Mouse (Mus musculus) embryonic facial prominence, embryonic 11.5 days (tissue): Measurements from ENCODE around the gene Zdhhc5. TPM values are rescaled to one million over a fixed set of nuclear protein-coding genes. Genes with fewer than 3 reads are reported as not detected.

ENCODE experiments used
- ATAC-seq: fragments of 200-750 bp; cut with Nextera tagmentation; replicated peaks from 2 replicates; pipeline ENCODE4 v1.8.0; 2017; ENCODE audit warnings: low read depth; ENCODE audit not compliant: insufficient number of reproducible peaks, low FRiP score, low TSS enrichment
- DNase-seq: peaks from one replicate; pipeline ENCODE4 v3.0.0-alpha.2; 2015; ENCODE audit warnings: low spot score
- H3K27ac ChIP-seq: fragments of 300-500 bp; sonication (generic); replicated peaks from 2 replicates; pipeline ENCODE4 v1.5.1; 2014; ENCODE audit warnings: mild to moderate bottlenecking, low read depth, low read length, control low read depth
- H3K27me3 ChIP-seq: fragments of 300-500 bp; sonication (generic); 2 replicates; pipeline ENCODE4 v1.6.1; 2014; ENCODE audit warnings: mild to moderate bottlenecking, low read length, moderate library complexity, mixed read lengths; ENCODE audit not compliant: control insufficient read depth, insufficient read depth
- H3K36me3 ChIP-seq: fragments of 300-500 bp; sonication (generic); replicated peaks from 2 replicates; pipeline ENCODE4 v1.6.1; 2014; ENCODE audit warnings: low read depth, mild to moderate bottlenecking, low read length, moderate library complexity, mixed read lengths; ENCODE audit not compliant: control insufficient read depth, insufficient read depth
- H3K4me1 ChIP-seq: fragments of 300-500 bp; sonication (generic); 2 replicates; pipeline ENCODE4 v1.6.1; 2014; ENCODE audit warnings: low read length, mixed read lengths; ENCODE audit not compliant: control insufficient read depth, insufficient read depth
- H3K4me2 ChIP-seq: fragments of 300-500 bp; sonication (generic); 2 replicates; pipeline ENCODE4 v1.6.1; 2014; ENCODE audit warnings: low read depth, mild to moderate bottlenecking, control low read depth, low read length, moderate library complexity
- H3K4me3 ChIP-seq: fragments of 300-500 bp; sonication (generic); 2 replicates; pipeline ENCODE4 v1.5.1; 2014; ENCODE audit warnings: low read depth, low read length, control low read depth
- H3K9ac ChIP-seq: fragments of 300-500 bp; sonication (generic); replicated peaks from 2 replicates; pipeline ENCODE4 v1.6.1; 2014; ENCODE audit warnings: mild to moderate bottlenecking, control low read depth, low read length
- H3K9me3 ChIP-seq: fragments of 300-500 bp; sonication (generic); replicated peaks from 2 replicates; pipeline ENCODE4 v1.6.1; 2016; ENCODE audit warnings: mild to moderate bottlenecking, low read length, inconsistent platforms, mixed read lengths; ENCODE audit not compliant: control insufficient read depth
- WGBS: fragments of 180-500 bp; shearing (Covaris S2); extraction: QIAGEN DNeasy Blood & Tissue Kit; methylation state at CpG from one replicate; pipeline ENCODE4 v1.1.7; 2014; 5-methylcytosine and 5-hydroxymethylcytosine counted together
- polyA plus RNA-seq: library from polyadenylated mRNA; unstranded; fragments of >200 nt; fragmentation: Nextera tagmentation; extraction: Ambion mirVana; gene quantifications from 2 replicates; pipeline ENCODE4 v1.2.1, GENCODE M21; 2014

Gene Zdhhc5
- polyA plus RNA-seq, 1 experiment from 2014 or later, result 25.5 TPM

- no peaks in the 10 kb centered on the region for H3K9me3 ChIP-seq
- H3K27me3 ChIP-seq, result no peaks in the 10 kb centered on the region
- no peak overlapping the region for H3K4me3 ChIP-seq
- peak overlapping the region; percentile 35 for H3K9ac ChIP-seq
- no peaks in the 10 kb centered on the region for H3K36me3 ChIP-seq
- H3K27ac ChIP-seq, result peak overlapping the region; percentile 29; the same call in 1 of the 2 replicates
- peak overlapping the region; percentile 26 for H3K4me2 ChIP-seq
- no peak for ATAC-seq
- DNase-seq, result peak; percentile 77
- 2% methylated on average over 12 of the region's 12 CpGs for WGBS
- H3K4me1 ChIP-seq, result no peaks in the 10 kb centered on the region; the same call in none of the 2 replicates
These were observed 23.4 kb upstream of the Zdhhc5 start for GRCm38 (mm10) chr2:84738271-84738911.

DNA sequence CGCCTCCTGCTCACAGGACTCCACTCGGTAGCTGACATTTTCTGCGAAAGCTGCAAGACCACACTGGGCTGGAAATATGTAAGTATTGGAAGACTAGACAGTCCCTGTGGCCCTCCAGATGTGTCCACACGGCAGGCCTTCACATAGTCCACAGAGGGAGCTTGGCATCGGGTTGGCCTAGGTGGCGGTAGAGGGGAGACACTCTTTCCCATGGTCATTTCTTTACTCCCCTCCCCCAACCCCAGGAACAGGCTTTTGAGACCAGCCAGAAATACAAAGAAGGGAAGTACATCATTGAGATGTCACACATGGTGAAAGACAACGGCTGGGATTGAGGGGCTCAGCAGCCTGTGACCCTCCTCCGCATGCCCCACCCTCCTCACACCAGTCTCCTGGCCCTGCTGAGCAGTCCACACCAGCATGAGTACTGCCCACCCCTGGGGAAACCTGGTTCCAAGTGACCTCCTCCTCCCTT, 22.5 kb upstream of the Zdhhc5 start:
- Histone ChIP-seq H3K36me3 (no peaks in the 10 kb centered on the region), H3K4me2 (peak overlapping the region; percentile 2; the same call in 1 of the 2 replicates), H3K4me1 (no peaks in the 10 kb centered on the region; the same call in none of the 2 replicates), H3K9ac (peak overlapping the region; percentile 18; the same call in 1 of the 2 replicates), H3K27ac (peak overlapping the region; percentile 15; the same call in 1 of the 2 replicates), H3K27me3 (no peaks in the 10 kb centered on the region), H3K4me3 (no peak overlapping the region), H3K9me3 (no peaks in the 10 kb centered on the region)
- peak; percentile 73 for DNase-seq
- WGBS, result 2% methylated on average over 8 of the region's 8 CpGs
- ATAC-seq, result peak; percentile 14

DNA sequence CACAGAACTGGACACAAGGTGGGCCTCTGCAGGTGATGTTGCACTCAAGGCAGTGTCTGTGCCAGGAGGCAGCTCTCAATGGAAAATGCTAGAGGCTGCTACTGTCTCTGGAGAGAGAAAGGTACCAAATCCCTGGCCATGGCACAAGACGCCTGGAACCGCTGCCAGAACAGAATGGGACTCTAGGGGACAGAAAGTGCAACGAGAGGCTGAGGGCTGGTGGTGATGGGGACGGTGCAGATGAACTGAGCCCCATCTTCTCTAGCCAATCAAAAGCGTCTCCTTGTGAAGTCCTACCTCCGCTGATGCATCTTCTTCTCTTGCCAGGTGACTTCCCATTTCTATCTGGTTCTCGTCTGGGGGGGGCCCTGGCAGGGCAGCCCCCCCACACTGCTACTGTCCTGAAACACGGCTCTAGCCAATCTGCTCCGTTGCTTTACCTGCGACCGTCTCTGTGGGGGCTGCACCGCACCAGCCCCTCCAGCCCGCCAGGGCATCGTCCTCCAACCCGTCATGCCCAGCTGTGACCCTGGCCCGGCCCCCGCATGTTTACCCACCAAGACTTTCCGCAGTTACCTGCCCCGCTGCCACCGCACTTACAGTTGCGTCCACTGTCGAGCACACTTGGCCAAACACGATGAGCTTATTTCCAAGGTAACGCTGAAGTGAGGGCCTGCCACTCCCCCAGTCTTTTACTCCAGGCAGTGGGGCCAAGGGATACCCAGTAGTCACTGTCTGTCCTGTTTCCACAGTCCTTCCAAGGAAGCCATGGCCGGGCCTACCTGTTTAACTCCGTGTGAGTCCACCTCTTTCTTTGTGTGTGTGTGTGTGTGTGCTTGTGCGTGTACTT, 21.6 kb upstream of the Zdhhc5 start:
- H3K4me3 ChIP-seq, result no peak overlapping the region
- DNase-seq, result peak; percentile 46
- H3K36me3 ChIP-seq, result no peaks in the 10 kb centered on the region
- peak overlapping the region; percentile 41 for H3K9ac ChIP-seq
- H3K4me2 ChIP-seq, result peak overlapping the region; percentile 37
- no peaks in the 10 kb centered on the region for H3K27me3 ChIP-seq
- 5% methylated on average over 27 of the region's 27 CpGs for WGBS
- no peak overlapping the region; the same call in 1 of the 2 replicates for H3K27ac ChIP-seq
- H3K4me1 ChIP-seq, result no peaks in the 10 kb centered on the region; the same call in none of the 2 replicates
- no peak for ATAC-seq
- no peaks in the 10 kb centered on the region for H3K9me3 ChIP-seq

- no peak for ATAC-seq
- DNase-seq, result peak; percentile 28
- Histone ChIP-seq H3K36me3 (no peaks in the 10 kb centered on the region), H3K9ac (no peak overlapping the region), H3K27ac (no peak overlapping the region), H3K4me3 (peak overlapping the region; percentile 46; the same call in 1 of the 2 replicates), H3K4me1 (no peaks in the 10 kb centered on the region; the same call in none of the 2 replicates), H3K4me2 (peak overlapping the region; percentile 76), H3K9me3 (no peaks in the 10 kb centered on the region), H3K27me3 (no peaks in the 10 kb centered on the region)
- 22% methylated on average over 7 of the region's 7 CpGs for WGBS
These were observed 20.5 kb upstream of the Zdhhc5 start for GRCm38 (mm10) chr2:84735346-84735920.

DNA sequence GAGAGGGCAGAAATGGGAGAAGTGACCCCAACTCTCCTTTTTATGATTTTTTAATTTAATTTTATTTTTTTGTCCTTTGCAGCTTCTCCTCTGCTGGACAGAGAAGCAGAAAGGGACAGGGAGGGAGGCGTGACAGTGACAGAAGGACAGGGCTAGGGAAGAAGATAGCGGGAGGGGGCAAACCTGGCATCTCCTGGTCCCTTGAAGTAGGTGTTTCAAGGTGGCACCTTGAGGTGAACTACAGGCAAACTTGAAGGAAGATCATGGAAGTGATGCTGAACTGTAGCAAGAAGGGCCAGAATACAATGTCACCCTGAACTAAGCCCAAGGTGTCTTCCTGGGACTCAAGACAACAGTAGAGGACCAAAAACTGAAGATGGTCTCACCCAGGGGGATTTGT, 19.9 kb upstream of the Zdhhc5 start:
- Histone ChIP-seq H3K4me2 (peak overlapping the region; percentile 76), H3K4me3 (peak overlapping the region; percentile 46), H3K9me3 (no peaks in the 10 kb centered on the region), H3K27ac (no peak overlapping the region), H3K9ac (peak overlapping the region; percentile 77), H3K4me1 (no peaks in the 10 kb centered on the region; the same call in none of the 2 replicates), H3K36me3 (no peaks in the 10 kb centered on the region), H3K27me3 (no peaks in the 10 kb centered on the region)
- ATAC-seq (no peak), DNase-seq (no peak)
- WGBS, result 2% methylated on average over 2 of the region's 2 CpGs

DNA sequence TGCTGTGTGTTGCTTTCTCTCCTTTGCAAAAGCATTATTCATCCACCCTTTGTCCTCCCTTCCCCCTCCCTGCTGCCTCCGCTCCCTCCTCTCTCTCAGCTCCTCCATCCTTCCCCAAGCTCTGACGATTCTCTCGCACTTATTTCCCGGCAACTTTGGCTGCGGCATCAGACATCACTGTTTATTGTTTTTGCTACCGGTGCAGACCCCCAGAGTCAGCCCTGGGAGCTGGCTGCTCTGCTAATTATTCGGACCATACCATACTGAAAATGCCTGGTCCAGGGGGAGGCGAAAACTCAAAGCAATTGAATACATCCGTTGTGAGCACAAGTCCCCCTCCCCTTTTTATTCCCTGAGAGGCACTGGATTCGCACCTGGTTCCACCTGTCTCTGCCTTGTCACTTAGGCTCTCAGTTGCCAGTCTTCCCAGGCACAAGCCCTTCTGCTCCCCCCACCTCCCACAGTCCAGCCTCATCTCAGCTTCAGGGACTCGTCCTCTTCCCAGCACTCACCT, 19.4 kb upstream of the Zdhhc5 start:
- Histone ChIP-seq H3K9me3 (no peaks in the 10 kb centered on the region), H3K4me2 (peak overlapping the region; percentile 76), H3K4me1 (no peaks in the 10 kb centered on the region; the same call in none of the 2 replicates), H3K36me3 (no peaks in the 10 kb centered on the region), H3K27me3 (no peaks in the 10 kb centered on the region), H3K4me3 (peak overlapping the region; percentile 46), H3K9ac (peak overlapping the region; percentile 77), H3K27ac (peak overlapping the region; percentile 52)
- DNase-seq, result peak; percentile 73
- 0 out of 2 replicates have a peak, but pooled peaks have one; percentile 2 for ATAC-seq
- under 1% methylated on average over 11 of the region's 11 CpGs for WGBS

DNA sequence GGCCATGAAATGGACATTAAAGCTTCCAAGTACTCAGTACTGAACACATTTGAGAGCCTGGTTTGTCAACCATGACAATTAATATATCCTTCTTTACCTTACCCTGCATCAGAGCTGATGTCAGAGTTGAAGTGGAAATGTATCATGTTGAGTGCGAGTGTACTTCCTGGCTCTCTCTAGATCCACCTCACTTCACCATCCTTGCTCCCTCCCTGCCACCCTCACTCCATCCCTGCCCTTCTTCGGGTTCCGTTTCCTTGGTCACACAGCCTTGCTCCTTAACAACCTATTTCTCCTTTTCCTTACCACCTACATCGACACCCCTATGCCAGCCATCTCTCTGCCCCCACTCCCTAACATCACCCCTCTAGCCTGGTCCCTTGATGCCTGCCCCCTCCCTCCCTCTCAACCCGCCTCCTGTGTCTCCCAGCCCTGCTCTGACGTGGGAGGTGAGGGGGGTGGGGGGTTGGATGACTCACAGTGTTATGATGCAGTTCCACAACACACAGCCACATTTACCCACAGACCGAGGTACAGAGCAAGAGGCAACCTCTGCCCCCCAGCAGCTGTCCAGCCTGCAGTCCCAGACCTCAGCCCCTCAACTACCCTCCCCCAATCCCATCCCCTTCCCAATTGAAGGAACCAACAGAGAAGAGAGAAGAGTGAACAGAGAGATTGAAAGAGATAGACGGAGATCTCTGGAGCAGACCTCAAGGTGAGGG, 18.8 kb upstream of the Zdhhc5 start, which contains the start of gene Ypel4:
Ypel4 (plus strand) TSS at position 480 of the 722 bp plus-strand sequence.
- Histone ChIP-seq H3K9ac (peak within 1 kb of the TSS; percentile 77), H3K4me1 (no peaks in the 10 kb centered on the region; the same call in none of the 2 replicates), H3K36me3 (no peaks in the 10 kb centered on the region), H3K4me3 (peak within 1 kb of the TSS; percentile 46), H3K27ac (peak within 1 kb of the TSS; percentile 52), H3K4me2 (peak within 1 kb of the TSS; percentile 76), H3K9me3 (no peaks in the 10 kb centered on the region), H3K27me3 (no peaks in the 10 kb centered on the region)
- peak; percentile 62 for DNase-seq
- 2% methylated on average over 8 of the region's 8 CpGs for WGBS
- ATAC-seq, result peak; percentile 36
